Mouse (Mus musculus): Measurements from ENCODE around the gene Aaas.

The Aaas gene

DNA sequence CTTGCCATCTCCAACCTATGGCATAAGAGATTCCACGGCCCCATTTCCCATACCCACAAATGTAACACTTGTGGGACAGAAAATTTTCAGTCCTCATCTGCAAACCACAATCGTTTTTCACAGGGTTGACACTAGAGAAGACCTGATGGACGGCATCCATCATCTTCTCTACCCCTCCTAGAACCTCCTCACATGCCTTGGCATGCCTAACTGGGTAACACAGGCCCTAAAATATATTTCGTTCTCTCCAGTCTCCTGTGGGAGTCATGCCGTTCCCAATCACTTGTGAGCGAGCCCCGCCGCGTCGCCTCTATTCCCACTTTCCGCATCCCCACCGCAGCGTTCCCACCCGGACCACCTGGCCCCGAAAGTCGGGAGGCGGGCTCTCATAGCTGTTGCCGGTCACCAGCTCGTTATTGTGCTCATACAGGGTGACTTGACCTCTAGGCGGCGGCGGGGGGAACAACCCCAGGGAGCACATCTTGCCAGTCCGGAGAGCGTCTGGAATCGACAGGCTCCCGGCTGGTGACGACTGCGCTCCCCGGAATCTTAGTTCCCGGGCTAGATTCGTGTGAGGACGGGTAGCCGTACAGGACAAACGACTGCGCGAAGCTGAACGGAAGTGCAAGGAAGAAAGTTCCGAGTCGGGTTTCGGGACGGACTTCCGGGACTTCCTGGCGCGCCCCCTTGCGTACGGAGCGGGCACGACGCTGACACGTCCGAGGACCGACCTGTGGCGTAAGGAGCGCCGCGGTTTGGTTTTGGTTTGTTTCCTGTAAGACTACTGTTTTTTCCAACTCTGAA lies at the start of gene Aaas:
Gene Aaas, minus strand, starts transcription at position 634 of the 804 bp plus-strand sequence.
- peak; percentile 43; the same call in 1 of the 2 replicates for TF ChIP-seq GATA4 (IDR thresholded peaks at IDR 0.05; ENCODE audit: insufficient replicate concordance, low read length)

DNA sequence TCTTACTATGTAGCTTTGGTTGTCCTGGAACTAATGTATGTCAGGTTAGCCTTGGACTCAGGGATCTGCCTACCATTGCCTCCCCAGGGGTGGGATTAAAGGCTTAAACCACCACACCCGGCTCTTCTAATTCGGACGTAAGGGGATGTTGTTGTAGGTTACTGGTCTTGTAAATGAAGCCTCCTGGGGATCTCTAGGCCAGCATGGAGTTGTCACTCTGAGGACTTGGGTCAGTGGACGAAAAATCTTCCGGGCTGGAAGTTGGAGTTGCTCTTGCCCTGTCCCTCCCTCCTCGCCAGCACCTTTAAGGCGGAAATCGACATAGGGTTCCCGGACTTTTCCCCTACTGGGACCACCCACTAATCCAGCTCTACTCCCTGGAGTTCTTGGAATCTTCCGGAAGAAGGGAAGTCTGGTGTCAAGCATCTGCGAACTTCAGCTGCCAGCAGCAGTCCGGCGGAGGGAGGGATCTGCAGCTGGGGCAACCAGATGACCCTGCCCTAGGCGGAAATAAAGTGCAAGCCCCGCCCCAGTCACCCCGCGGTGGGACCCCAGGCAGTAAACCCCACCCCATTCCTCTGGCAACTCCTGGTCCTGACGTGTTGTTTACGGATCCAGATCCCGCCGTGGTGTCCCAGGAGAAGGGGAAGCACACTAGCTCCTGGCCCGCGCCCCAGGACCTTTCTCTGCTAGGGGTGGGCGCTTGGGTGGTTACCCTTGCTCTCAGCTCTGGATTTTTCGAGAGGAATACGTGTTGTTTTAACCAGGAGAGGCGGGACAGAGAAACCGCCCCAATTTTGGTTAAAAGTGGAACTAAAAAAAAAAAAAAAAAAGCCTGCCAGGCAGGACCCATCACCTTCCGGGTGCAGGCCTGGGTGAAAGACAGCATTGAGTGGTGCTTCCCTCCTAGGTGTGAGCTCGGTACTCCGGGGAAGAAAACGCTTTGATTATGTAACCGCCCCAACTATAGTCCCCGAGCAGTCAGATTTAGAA lies 49.0 kb upstream of the Aaas start:
- TF ChIP-seq GATA4 (IDR thresholded peaks at IDR 0.05; ENCODE audit: insufficient replicate concordance, low read length): peak; percentile 40; the same call in 1 of the 2 replicates

DNA sequence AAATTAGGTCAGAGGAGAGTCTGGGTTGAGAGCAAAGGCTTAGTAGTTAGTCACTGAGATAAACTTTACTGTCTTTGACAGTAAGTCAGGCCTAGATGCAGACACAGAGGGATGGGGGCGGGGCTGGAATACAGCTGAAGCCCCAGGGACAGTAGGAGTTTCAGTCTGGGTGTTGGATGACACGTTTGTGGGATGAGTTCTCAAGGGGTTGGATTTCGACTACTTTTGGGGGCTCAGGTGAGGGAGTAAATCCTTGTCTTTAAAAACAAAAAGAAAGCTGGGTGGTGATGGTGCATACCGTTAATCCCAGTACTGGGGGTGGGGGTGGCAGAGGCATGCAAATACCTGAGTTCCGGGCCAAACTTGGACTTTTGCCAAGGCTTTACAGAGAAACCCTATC lies 48.1 kb upstream of the Aaas start:
- no peak for TF ChIP-seq GATA4 (IDR thresholded peaks at IDR 0.05; ENCODE audit: insufficient replicate concordance, low read length)

DNA sequence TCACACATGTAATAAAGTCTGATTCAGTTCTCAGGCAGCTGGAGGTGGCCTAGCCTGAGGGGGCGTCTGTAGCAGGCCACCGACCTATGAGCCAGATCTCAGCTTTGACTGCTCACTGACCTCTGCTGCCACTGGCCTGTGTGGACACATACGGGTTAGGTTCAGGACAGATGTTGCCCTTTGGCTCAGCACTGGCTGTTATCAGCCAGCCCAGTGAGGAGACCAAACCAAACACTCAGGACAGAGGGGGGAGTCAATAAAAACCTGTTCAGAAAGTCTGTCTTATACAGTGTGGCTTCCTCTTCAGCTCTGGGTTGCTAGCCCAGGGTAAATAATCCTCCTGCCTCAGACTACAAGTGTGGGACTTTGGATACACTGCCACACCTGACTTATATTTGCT lies 44.5 kb upstream of the Aaas start:
- peak; percentile 96 for TF ChIP-seq GATA4 (IDR thresholded peaks at IDR 0.05; ENCODE audit: insufficient replicate concordance, low read length)

DNA sequence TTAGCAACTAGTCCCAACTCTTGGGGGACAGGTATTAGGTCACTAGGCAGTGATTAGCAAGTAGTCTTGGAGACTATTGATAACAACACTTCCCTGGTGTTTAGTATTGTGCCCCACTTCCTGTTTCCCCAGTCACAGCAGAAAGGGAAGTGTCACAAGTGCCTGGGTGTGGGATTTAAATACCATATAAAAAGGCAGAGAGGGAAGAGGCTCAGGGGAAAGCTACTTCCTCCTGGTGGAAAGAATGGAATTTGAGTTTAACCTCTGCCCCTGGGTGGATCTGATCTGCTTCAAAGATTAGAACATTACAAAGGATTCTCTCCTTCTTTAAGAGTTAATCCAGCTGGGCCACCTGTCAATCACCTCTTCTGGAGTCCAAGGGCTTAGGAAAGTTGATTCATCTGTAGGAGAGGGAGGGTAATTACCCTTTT lies 43.0 kb upstream of the Aaas start:
- TF ChIP-seq GATA4 (IDR thresholded peaks at IDR 0.05; ENCODE audit: insufficient replicate concordance, low read length): peak; percentile 15; the same call in 1 of the 2 replicates

DNA sequence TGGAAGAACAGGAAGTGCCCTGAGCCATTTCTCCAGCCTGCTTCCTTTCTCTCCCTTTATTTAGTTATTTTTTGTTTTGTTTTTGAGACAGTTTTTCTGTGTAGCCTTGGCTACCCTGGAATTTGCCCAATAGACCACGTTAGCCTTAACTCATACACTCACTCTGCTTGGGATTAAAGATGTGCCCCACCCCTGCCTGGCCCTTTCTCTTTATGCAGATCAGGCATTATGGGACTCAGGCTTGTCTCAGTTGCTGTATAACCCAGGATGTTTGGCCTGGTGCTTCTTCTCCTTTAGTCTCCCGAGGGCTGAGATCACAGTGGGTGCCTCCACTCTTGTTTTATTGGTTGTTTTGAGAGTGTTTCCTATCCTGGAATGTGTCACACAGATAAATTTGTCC lies 41.9 kb upstream of the Aaas start:
- no peak for TF ChIP-seq GATA4 (IDR thresholded peaks at IDR 0.05; ENCODE audit: insufficient replicate concordance, low read length)

DNA sequence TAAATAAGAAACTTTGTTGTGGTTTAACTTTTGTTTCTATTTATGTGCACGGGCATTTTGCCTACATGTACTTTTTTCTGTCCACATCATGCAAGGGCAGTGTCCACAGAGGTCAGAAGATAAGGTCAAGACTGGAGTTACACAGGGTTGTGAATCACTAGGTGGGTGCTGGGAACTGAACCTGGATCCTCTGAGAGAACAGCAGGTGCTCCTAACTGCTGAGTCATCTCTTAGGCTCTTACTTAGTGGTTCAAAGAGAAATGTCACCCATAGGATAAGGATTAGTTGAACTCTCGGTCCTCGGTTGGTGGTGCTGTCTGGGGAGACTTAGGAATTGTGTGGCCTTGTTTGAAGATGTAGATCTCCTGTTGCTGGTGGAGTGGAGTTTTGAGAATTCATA lies 38.4 kb upstream of the Aaas start:
- TF ChIP-seq GATA4 (IDR thresholded peaks at IDR 0.05; ENCODE audit: insufficient replicate concordance, low read length): no peak

DNA sequence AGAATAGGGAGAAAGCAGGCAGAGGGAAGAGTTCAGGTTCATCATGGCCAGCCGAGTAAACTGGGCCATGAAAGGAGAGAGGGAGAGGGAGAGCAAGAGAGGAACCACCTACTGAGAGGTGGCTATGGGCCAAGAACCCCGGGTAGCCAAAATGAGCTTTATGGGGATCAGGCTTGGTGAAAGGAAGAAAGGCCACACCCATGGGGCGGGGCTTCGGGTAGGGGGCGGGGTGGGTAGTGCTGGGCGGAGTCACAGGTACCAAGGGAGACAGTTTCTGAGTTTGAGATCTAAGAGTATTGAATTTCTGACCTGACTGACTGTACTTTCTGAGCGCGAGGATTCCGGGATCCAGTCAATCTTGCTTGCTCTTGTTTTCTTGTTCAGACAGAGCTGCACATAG lies 36.1 kb upstream of the Aaas start:
- TF ChIP-seq GATA4 (IDR thresholded peaks at IDR 0.05; ENCODE audit: insufficient replicate concordance, low read length): no peak

DNA sequence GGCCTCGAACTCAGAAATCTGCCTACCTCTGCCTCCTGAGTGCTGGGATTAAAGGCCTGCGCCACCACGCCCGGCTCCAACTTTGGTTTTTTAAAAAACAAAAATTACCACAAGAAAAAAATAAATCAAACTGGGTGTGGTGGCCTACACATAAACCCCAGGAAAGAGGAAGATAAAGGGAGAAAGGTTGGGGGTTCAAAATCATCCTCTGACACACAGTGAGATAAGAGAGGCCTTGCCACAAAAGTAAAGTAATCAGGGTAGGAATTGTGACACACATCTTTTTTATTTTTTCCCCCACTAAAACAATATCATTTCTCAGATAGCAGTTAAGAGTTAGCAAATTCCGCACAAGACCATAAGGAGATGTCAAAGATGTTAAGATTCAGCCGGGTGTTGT lies 33.1 kb upstream of the Aaas start:
- TF ChIP-seq GATA4 (IDR thresholded peaks at IDR 0.05; ENCODE audit: insufficient replicate concordance, low read length): no peak

DNA sequence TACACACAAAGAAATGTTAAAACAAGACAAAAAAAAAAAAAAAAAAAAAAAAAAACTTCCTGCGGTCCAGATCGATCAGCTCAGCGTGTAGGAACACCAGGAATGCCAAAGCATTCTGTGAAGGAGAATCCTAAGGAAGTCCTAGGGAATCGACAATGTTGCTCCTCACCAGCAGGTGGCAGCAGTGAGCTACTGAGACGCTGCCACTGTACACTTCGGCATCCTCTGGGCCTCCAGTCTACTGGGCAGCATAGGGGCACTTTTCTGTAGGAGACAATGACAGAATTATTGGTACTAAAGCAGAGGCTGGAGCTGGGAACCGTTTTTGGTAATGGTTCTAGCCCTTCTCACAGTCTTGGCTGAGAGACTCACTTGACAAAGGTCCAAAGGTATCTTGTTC lies 31.0 kb upstream of the Aaas start:
- no peak for TF ChIP-seq GATA4 (IDR thresholded peaks at IDR 0.05; ENCODE audit: insufficient replicate concordance, low read length)

DNA sequence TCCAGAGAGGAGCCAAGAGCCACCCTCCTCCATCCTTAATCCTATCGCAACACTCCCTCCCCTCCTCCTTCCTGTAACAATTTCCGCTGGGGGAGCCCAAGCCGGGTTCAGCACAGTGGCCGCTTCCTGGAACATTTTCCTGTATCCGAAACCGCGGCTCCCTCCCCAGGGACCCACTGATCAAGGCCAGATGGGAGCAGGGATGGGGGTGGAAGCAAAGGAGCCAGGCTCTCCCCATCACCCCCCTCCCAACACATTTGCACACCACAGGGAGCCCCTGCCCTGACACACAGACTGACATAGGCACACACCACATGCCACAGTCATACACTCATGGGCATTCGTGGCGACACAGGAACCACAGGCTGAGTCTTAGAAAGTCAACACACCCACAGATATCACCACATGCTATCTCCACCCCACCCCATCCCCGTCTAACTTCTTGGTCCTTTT lies 27.3 kb upstream of the Aaas start:
- TF ChIP-seq GATA4 (IDR thresholded peaks at IDR 0.05; ENCODE audit: insufficient replicate concordance, low read length): peak; percentile 94

DNA sequence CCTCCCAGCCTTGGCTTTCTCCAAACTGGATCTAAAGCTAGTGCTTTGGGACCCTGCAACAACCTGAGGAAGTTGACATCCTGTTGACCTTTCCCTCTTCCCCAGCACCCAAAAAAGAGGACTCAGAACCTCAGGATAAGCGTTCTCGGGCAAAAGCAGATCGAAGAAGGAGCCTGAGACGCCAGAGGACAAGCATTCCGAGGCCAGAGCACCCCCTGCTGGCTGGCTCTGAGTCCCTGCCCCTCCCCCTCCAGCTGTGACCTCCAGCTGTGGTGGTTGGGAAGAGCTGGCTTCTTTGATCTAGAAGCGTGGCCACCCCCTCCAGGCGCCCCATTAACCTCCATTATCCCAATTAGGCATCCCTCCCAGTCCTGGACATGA lies 26.6 kb upstream of the Aaas start:
- TF ChIP-seq GATA4 (IDR thresholded peaks at IDR 0.05; ENCODE audit: insufficient replicate concordance, low read length): no peak

DNA sequence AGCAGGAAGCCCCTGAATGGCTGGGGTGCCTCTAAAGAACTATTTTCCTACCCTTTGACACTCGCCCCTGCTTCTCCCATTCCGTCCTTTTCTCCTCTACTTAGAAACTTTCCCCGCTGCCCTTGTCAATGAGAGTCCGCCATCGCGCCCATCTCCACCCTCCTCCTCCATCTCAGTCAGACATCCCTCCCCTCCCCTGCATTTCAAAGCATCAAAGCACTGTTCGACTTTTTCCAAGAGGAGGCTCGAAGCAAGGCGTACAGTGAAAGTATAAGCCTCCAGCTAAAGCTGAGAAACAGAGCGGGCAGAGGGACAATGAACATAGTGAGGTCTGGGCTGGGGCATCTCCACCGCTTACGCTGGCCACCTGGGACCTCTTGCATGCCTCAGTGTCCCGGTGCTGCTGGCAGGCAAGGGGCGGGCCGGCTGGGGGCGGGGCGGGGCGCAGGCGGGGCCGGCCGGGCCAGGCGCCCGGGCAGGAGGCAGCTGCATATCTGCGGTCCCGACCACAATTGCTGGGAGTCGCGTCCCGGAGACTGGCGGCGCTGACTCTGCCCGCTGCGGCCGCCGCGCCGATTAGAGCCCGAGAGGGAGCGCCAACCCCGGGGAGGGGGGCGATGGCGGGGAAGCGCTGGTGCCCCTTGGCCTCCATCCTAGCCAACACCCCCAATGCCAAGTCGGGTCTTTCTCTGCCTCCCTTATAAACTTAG lies 26.0 kb upstream of the Aaas start:
- peak; percentile 54; the same call in 1 of the 2 replicates for TF ChIP-seq GATA4 (IDR thresholded peaks at IDR 0.05; ENCODE audit: insufficient replicate concordance, low read length)

DNA sequence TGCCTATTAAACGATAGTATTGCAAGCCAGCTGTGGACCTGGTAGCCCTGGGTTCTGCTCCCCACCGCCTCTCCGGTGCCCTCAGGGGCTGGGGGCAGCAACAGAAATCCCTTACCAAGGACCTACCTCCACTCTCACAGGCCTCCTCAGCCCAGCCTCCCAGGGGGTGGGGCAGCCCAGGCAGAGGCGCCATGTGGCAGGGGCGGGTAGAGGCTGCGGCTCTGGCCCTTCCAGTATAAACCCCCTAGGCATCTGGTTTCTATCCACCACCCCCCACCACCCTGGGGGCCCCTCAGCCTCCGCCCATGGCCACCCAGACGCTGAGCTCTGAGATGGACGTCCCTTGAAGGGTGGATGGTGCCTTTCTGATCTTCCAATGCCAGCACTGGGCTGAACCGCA lies 20.2 kb upstream of the Aaas start:
- TF ChIP-seq GATA4 (IDR thresholded peaks at IDR 0.05; ENCODE audit: insufficient replicate concordance, low read length): no peak

DNA sequence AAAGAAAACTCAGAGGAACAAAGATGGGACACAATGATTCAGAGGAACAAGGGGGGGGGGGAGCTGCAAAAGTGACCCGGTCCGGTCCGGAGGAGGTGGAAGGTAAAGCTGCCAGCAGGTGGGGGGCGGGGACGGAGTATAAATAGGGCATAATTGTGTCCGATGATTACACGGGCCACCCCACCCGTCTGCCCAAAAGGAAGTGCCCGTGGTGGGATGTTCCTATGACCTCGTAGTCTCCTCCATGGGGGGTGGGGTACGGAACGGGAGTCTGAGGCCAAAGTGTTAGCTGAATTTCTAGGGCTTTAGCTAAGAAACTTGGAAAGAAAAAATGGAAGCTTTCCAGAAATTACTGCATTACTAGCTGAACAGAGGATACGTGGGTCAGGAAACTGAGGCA lies 19.4 kb upstream of the Aaas start:
- TF ChIP-seq GATA4 (IDR thresholded peaks at IDR 0.05; ENCODE audit: insufficient replicate concordance, low read length): no peak
